Mouse (Mus musculus): ENCODE results near the gene Myo10. TPM values are rescaled to one million over a fixed set of nuclear protein-coding genes. Genes with fewer than 3 reads are reported as not detected.
A peak's percentile ranks its signal among the peaks of the same experiment; 100 is the strongest.

Myo10 gene
- polyA plus RNA-seq, 1 experiment from 2014 or later, result 47.2 TPM

DNA sequence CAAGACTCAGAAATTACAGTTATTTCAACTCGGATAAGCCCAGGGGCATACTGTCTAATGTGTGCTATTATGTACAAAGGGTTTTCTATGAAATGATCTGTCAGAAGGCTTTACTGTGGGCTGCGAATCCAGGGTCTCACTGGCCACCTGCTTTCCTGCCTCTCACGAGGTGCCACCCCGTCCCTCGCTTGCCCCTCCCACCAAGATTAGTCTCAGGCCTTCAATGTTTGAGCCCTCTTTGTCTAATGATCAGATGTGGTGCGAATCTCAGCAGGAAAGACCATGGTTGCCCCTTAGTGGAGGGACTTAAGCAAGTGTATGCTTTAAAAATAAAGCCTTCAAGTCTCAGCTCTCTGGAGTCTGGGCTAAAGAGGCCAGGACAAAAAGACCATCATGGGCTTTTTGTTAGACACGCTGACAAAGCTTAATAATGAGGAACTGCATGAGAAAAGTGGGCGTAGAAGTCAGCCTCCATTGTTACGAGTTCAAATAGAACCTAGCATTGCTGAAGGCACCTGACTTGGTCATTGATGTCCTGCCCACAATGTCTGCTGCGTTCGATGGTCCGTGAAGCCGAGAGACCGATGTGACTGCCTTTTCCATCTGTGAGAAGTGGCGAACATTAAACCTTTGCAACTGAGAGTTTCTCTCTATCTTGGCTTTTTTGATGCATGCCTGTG, 67.9 kb downstream of the Myo10 start:
- 83% methylated on average over 15 of the region's 15 CpGs for WGBS
- H3K36me3 ChIP-seq, result peaks cover 14% of the 10 kb centered on the region; the same call in 1 of the 2 replicates
- H3K4me1 ChIP-seq, result peaks cover 40% of the 10 kb centered on the region
- no peaks in the 10 kb centered on the region for H3K27me3 ChIP-seq (ENCODE audit: low read depth, poor library complexity, severe bottlenecking)
- H3K9me3 ChIP-seq (replicated peaks), result no peaks in the 10 kb centered on the region
- DNase-seq (ENCODE audit: low spot score), result no peak
- H3K27ac ChIP-seq, result no peak overlapping the region
- H3K4me3 ChIP-seq, result no peak overlapping the region

DNA sequence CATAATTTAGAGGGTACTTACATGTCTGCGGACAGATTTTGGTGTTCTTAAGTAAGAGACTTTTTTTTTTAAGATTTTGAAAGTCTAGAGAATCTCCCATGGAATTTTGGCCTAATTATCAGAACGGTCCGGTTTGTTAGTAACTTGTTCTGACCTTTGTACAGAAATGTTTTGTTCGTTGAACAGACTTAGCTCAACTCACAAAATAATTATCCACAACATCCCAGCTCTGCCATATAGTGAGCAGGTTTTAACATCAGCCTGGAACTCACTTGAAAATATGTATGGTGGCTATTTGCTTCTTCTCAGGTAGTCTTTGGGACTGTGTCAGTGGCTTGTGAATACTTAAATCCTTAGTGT, 68.4 kb downstream of the Myo10 start:
- DNase-seq (ENCODE audit: low spot score), result no peak
- Histone ChIP-seq H3K27me3 (ENCODE audit: low read depth, poor library complexity, severe bottlenecking) (no peaks in the 10 kb centered on the region), H3K9me3 (replicated peaks) (no peaks in the 10 kb centered on the region), H3K4me1 (peaks cover 40% of the 10 kb centered on the region), H3K4me3 (no peak overlapping the region), H3K36me3 (peaks cover 14% of the 10 kb centered on the region; the same call in 1 of the 2 replicates), H3K27ac (no peak overlapping the region)
- WGBS, result 89% methylated on average over 4 of the region's 4 CpGs

GRCm38 (mm10) chr15:25692254-25692950, 70.1 kb downstream of the Myo10 start:
- Histone ChIP-seq H3K27me3 (ENCODE audit: low read depth, poor library complexity, severe bottlenecking) (no peaks in the 10 kb centered on the region), H3K4me1 (peaks cover 40% of the 10 kb centered on the region), H3K4me3 (no peak overlapping the region), H3K9me3 (replicated peaks) (no peaks in the 10 kb centered on the region), H3K27ac (no peak overlapping the region; the same call in 1 of the 2 replicates), H3K36me3 (peaks cover 12% of the 10 kb centered on the region)
- 55% methylated on average over 21 of the region's 21 CpGs for WGBS
- DNase-seq (ENCODE audit: low spot score), result no peak

GRCm38 (mm10) chr15:25693708-25694107, 71.4 kb downstream of the Myo10 start:
- 89% methylated on average over 11 of the region's 11 CpGs for WGBS
- Histone ChIP-seq H3K27ac (no peak overlapping the region), H3K27me3 (ENCODE audit: low read depth, poor library complexity, severe bottlenecking) (no peaks in the 10 kb centered on the region), H3K4me3 (no peak overlapping the region), H3K4me1 (peaks cover 38% of the 10 kb centered on the region), H3K9me3 (replicated peaks) (no peaks in the 10 kb centered on the region), H3K36me3 (peaks cover 12% of the 10 kb centered on the region)
- DNase-seq (ENCODE audit: low spot score), result no peak

GRCm38 (mm10) chr15:25694749-25695148, 72.4 kb downstream of the Myo10 start:
- no peak overlapping the region for H3K27ac ChIP-seq
- 95% methylated on average over 4 of the region's 4 CpGs for WGBS

DNA sequence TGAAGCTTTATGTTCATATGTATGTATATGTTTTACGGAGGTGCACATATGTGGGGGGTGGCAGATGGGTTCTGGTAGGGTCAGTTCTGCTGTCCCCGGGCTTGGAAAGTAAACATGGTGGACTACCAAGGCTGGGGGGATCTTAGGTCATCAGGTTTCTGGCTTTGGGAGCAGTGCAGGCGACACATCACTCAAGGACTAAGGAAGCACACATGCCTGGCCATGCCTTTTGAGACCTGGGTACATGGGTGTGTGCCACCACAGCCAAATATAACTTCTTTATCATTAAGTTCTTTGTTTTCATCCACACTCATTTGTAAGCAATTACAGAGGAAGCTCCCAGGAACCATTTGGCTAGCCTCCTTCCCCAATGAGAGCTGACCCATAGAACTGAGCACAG, 72.9 kb downstream of the Myo10 start:
- Histone ChIP-seq H3K36me3 (peaks cover 12% of the 10 kb centered on the region), H3K9me3 (replicated peaks) (no peaks in the 10 kb centered on the region), H3K4me1 (peaks cover 36% of the 10 kb centered on the region), H3K27me3 (ENCODE audit: low read depth, poor library complexity, severe bottlenecking) (no peaks in the 10 kb centered on the region), H3K27ac (no peak overlapping the region), H3K4me3 (no peak overlapping the region)
- 93% methylated on average over 3 of the region's 3 CpGs for WGBS
- DNase-seq (ENCODE audit: low spot score), result no peak

More at GRCm38 (mm10) chr15:25694749-25695148, 72.4 kb downstream of the Myo10 start:
- H3K4me3 ChIP-seq, result no peak overlapping the region
- no peak for DNase-seq (ENCODE audit: low spot score)
- H3K36me3 ChIP-seq, result peaks cover 12% of the 10 kb centered on the region
- peaks cover 39% of the 10 kb centered on the region for H3K4me1 ChIP-seq
- no peaks in the 10 kb centered on the region for H3K27me3 ChIP-seq (ENCODE audit: low read depth, poor library complexity, severe bottlenecking)
- no peaks in the 10 kb centered on the region for H3K9me3 ChIP-seq (replicated peaks)

DNA sequence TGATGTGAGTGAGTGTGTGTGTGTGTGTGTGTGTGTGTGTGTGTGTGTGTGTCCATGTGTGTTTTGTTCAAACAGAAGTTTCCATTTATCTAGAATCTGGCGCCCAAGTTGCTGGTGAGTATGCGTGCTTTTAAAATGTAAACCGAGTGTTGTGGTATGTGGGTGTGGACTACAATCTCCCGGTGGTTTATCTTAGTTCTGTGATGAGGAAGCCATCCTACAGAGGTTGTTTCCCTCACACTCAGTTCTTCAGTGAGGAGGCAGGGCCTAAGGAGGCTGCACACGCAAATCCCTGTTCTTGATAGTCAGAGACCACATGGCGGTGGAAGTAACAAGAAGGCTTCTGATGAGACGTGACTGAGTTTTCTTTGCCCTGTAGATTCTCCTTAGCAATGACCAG, 73.6 kb downstream of the Myo10 start:
- Histone ChIP-seq H3K9me3 (replicated peaks) (no peaks in the 10 kb centered on the region), H3K27me3 (ENCODE audit: low read depth, poor library complexity, severe bottlenecking) (no peaks in the 10 kb centered on the region), H3K4me1 (peaks cover 36% of the 10 kb centered on the region), H3K4me3 (no peak overlapping the region), H3K36me3 (peaks cover 15% of the 10 kb centered on the region), H3K27ac (no peak overlapping the region)
- DNase-seq (ENCODE audit: low spot score), result no peak
- 94% methylated on average over 7 of the region's 7 CpGs for WGBS

DNA sequence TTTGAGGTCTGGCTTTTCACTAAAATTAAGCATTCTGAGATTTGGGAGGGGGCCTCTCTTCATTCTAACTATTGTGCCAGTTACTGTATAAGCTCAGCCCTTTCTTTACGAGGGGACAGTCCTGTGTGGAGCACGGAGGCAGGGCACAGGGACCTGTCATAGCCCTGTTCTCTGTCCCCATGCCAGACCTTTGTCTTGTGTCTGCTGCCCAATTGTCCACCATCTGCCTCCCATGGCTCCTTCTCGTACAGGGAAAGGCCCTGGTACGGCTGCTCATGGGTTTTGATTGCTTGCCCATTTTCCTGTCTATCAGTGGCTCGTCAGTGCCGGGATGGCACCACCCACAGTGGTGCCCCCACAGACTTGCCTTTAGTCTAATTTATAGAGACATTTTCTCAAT, 74.3 kb downstream of the Myo10 start:
- no peak for DNase-seq (ENCODE audit: low spot score)
- Histone ChIP-seq H3K9me3 (replicated peaks) (no peaks in the 10 kb centered on the region), H3K27ac (no peak overlapping the region), H3K27me3 (ENCODE audit: low read depth, poor library complexity, severe bottlenecking) (no peaks in the 10 kb centered on the region), H3K4me1 (peaks cover 31% of the 10 kb centered on the region), H3K36me3 (peaks cover 20% of the 10 kb centered on the region), H3K4me3 (no peak overlapping the region)
- WGBS, result 93% methylated on average over 6 of the region's 6 CpGs

GRCm38 (mm10) chr15:25699032-25699557, 76.8 kb downstream of the Myo10 start:
- Histone ChIP-seq H3K27ac (peak overlapping the region; percentile 69), H3K36me3 (peaks cover 36% of the 10 kb centered on the region), H3K4me3 (no peak overlapping the region), H3K27me3 (ENCODE audit: low read depth, poor library complexity, severe bottlenecking) (no peaks in the 10 kb centered on the region), H3K9me3 (replicated peaks) (no peaks in the 10 kb centered on the region), H3K4me1 (peaks cover 11% of the 10 kb centered on the region)
- 36% methylated on average over 4 of the region's 4 CpGs for WGBS
- DNase-seq (ENCODE audit: low spot score), result no peak

- DNase-seq (ENCODE audit: low spot score), result no peak
- Histone ChIP-seq H3K36me3 (peaks cover 56% of the 10 kb centered on the region), H3K9me3 (replicated peaks) (no peaks in the 10 kb centered on the region), H3K27me3 (ENCODE audit: low read depth, poor library complexity, severe bottlenecking) (no peaks in the 10 kb centered on the region), H3K4me3 (no peak overlapping the region), H3K4me1 (peaks cover 31% of the 10 kb centered on the region), H3K27ac (no peak overlapping the region)
- WGBS, result 97% methylated on average over 5 of the region's 5 CpGs
Observed at GRCm38 (mm10) chr15:25702602-25703001, 80.3 kb downstream of the Myo10 start.

DNA sequence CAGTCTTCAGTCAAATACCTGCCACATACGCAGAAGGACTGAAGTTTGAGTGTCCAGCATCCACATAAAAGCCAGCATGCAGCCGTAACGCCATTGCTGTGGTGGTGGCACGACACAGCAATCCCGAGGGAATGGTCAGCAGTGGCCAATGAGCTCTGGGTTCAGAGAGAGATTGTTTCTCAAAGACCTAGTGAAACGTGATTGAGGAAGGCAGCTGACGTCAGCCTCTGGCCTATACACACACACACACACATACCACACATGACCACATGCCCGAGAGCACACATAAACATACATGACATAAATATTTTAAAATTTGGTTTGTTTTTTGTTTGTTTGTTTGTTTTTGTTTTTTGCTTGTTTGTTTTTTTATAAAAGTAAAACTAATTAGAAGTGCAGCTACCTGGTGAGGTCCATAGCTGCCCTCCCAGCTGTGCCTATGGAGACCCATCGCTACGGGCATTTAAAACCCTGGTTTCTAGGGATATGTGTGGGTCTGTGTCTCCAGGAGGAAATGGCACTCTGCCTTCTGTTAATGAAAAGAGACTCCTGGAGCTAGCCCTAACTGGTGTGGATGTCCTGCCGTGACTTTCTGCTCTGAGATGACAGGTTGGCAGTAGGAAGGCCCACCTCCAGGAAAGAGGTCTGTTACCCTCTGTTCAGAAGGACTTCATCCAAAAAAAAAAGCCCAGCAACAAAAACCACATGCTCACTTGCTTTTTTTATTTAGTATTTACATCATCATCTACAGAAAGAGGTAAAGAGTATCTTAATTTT, 82.7 kb downstream of the Myo10 start:
- Histone ChIP-seq H3K27ac (no peak overlapping the region), H3K27me3 (ENCODE audit: low read depth, poor library complexity, severe bottlenecking) (no peaks in the 10 kb centered on the region), H3K36me3 (peaks cover 66% of the 10 kb centered on the region), H3K4me3 (no peak overlapping the region), H3K4me1 (peaks cover 22% of the 10 kb centered on the region), H3K9me3 (replicated peaks) (no peaks in the 10 kb centered on the region)
- WGBS, result 88% methylated on average over 11 of the region's 11 CpGs
- DNase-seq (ENCODE audit: low spot score), result no peak

- Histone ChIP-seq H3K4me1 (peaks cover 25% of the 10 kb centered on the region), H3K27ac (peak overlapping the region; percentile 47), H3K36me3 (peaks cover 65% of the 10 kb centered on the region), H3K4me3 (no peak overlapping the region), H3K9me3 (replicated peaks) (no peaks in the 10 kb centered on the region), H3K27me3 (ENCODE audit: low read depth, poor library complexity, severe bottlenecking) (no peaks in the 10 kb centered on the region)
- 70% methylated on average over 19 of the region's 19 CpGs for WGBS
- no peak for DNase-seq (ENCODE audit: low spot score)
Observed at GRCm38 (mm10) chr15:25706874-25707554, 84.7 kb downstream of the Myo10 start.
